Mouse (Mus musculus): ENCODE data around the gene Cntnap5c. TPM values are rescaled to one million over a fixed set of nuclear protein-coding genes. Genes with fewer than 3 reads are reported as not detected.
"Not testable (repeated sequence)": the region's sequence is repeated elsewhere in the genome, so short reads cannot be mapped to it uniquely, and the experiment has no call there.

The Cntnap5c gene
- not detected for total RNA-seq (2021)
- long read RNA-seq, experiment 1, result 0 reads
- long read RNA-seq, experiment 2, result 0 reads

DNA sequence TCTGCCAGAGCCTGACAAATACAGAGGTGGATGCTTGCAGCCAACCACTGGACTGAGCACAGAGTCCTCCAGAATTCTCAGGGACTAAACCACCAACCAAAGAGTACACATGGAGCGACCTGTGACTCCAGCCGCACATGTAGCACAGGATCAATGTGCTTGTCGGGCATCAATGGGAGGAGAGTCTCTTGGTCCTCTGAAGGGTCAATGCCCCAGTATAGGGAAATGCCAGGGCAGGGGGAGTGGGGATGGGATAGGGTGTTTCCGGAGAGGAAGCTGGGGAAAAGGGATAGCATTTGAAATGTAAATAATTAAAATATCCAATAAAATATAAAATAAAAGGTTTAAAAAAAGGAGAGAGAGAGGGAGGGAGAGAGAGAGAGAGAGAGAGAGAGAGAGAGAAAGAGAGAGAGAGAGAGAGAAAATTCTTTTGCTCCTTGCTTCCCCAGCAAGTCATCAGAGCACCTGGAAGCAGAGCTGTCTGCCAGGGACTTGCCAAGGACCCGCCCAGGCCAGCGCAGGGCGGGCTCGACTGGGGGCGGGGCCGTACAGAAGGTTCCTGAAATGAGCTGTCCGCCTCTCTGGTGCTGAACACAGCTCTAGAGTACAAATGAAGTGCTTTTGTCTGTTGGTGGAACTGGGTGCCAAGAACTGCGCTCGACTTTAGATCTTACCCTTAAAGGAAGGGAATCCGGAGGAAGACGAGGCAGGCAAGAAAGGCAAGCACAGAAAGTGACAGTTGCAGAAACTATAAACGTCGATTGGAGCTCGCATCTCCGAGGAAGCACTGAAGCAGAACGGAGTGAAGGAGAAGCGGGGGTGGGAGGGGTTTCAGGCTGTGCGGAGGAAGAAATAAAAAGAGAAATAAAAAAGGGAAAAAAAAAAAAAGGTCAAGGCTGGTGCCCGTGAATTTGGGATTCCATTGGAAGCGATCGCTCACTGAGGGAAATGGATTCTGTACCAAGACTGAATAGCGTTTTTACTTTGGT is at the start of gene Cntnap5c:
Gene Cntnap5c, plus strand, starts transcription at position 949 of the 989 bp plus-strand sequence.
- peak; percentile 5 for DNase-seq

DNA sequence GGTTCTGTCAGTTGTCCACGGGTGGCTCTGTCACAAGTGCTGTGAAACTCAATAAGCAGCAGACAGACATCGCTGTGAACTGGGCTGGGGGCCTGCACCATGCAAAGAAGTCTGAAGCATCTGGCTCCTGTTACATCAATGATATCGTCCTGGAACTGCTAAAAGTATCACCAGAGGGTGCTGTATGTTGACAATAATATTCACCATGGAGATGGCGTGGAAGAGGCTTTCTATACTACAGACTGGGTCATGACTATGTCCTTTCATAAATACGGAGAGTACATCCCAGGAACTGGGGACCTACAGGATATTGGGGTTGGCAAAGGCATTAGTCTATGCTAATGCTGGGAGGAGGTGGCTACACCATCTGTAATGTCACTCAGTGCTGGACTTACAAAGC is 27.3 kb upstream of the Cntnap5c start, which contains the start of gene Gm21834:
Gene Gm21834, minus strand, starts transcription at position 101 of the 400 bp plus-strand sequence.
- DNase-seq, result no peak

DNA sequence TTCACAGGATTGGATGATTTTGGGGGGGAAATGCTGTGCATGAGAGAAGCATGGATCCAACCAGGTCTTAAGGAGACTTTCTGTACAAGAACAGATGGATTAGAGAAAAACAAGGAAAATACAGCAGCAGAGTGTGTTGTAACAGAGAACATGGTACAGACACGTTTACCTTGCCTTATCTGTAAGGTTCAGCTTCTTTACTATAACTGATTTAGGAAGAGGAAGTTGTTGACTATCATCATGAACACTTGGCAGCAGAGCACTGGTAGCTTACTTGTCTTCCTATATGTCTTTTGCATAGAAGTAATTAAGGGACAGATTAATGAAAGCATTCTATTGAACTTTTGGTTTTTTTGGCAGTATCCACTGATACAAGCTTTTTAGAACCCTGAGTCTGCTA is 11.3 kb upstream of the Cntnap5c start:
- no peak for DNase-seq

DNA sequence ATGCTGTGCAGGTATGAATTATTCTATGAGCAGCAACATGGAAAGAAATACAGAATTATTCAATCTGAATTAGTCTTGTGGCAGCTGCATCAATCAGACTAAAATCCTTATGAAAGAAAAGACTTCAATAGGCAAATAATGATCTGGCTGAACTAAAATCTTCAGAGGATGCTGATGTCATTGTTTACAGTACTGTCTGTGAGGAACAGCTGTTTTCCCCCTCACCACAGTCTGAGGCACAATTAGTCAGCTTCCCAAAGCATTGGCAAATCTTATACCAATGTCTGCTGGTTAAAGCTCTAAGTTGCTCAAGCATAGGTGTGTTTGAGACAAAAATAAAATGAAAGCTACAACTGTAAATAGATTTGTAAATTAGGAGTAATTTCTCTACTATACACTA is 2.1 kb upstream of the Cntnap5c start:
- no peak for DNase-seq

DNA sequence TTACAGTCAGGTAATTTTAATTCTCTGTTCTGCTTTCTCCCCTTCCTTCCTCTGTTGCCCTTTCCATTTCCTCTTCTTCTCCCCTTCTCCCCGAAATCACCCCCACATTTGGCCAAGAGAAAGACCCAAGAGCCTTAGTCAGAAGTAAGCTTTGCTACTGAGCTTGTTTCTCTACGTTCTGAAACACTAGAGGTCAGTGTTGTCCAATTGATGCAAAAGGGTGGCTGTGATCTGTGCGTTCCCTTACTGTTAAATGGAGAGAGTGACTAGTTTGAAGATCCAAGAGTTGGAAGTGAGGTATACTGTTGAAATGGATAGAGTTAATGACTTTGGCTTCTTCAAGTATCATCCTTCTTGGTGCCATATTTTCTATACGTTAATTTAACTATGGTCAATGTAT is 1.5 kb downstream of the Cntnap5c start:
- DNase-seq, result no peak

GRCm38 (mm10) chr17:57788161-57788799 is 18.9 kb downstream of the Cntnap5c start:
- no peak for DNase-seq

DNA sequence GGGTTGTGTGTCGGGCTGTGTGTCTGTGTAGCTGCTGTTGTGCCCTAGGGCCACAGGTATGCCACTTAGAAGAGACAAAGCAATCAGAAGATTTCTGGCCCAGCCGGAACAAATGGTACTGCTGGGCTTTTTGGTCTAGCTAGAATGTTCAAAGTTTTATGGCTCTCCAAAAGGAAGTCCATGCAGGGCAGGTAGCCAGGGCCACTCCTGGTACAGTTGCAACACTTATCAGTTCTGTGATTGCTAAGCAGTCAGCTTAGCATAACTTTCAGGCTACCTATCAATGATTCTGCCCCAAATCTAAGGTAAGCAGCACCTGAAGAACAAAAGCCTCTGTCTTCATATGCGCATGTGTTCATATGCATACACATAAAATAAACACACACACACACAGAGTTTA is 26.0 kb downstream of the Cntnap5c start:
- DNase-seq, result no peak

DNA sequence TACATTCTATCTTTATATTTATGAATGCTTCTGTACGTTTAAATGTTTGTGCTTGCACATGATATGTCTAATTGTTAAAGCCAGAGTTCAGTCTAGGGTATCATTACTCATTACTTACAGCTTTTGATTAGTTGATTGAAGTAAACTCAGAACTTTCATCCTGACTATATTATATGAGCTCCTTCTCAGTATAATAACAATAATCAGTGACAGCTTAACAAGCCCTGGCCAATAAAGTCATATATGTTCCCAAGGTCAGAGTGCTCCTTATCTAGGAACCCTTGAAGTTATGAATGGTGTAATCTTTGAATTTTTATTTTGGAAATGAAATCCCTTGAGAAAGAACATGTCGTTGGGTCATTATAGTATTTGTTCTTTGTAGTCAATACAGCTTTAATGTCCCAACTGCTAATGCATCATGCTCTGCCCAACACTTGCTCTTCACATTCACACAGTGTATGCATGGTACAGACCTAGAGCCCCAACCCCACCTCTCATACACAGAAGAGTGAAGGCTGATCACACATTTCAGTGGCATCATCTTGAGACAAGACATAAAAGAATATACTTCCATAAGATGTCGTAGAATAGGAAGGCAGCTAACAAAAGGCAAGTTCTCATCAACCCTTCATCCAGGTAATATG is 27.4 kb downstream of the Cntnap5c start:
- DNase-seq, result no peak

DNA sequence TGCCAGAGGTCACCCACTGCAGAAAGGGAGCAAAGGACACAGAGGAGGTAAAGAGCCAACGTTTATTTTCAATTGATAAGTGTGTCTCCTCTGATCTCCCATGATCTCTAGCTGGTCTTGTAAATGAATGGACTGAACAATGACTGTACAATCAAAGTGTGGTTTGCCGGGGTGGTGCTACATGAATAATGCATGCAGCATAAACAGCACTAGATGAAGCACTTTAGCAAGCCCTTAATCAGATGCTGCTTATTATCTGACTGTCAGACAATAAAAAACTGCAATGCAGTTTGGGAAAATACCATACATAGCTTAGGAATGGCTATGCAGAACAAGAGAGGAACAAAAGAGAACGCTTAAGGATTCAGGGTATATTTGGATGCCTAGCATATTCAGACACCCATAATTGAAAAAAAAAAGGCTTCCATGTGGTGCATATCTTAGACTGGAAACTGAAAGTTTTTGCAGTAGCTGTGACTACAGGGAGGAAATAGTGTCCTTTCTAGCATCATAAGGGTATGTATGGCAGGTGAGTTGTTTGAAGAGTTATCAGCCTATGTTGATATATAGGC is 30.1 kb downstream of the Cntnap5c start:
- no peak for DNase-seq

- DNase-seq, result no peak
Observed at GRCm38 (mm10) chr17:57801180-57801579, 31.8 kb downstream of the Cntnap5c start.

GRCm38 (mm10) chr17:57837090-57837971 is 68.0 kb downstream of the Cntnap5c start:
- no peak for DNase-seq

GRCm38 (mm10) chr17:57855811-57856210 is 86.4 kb downstream of the Cntnap5c start:
- DNase-seq, result not testable (repeated sequence)

- no peak for DNase-seq
Observed at GRCm38 (mm10) chr17:57865996-57866395, 96.6 kb downstream of the Cntnap5c start.

GRCm38 (mm10) chr17:57887742-57888389 is 118.5 kb downstream of the Cntnap5c start:
- DNase-seq, result no peak

DNA sequence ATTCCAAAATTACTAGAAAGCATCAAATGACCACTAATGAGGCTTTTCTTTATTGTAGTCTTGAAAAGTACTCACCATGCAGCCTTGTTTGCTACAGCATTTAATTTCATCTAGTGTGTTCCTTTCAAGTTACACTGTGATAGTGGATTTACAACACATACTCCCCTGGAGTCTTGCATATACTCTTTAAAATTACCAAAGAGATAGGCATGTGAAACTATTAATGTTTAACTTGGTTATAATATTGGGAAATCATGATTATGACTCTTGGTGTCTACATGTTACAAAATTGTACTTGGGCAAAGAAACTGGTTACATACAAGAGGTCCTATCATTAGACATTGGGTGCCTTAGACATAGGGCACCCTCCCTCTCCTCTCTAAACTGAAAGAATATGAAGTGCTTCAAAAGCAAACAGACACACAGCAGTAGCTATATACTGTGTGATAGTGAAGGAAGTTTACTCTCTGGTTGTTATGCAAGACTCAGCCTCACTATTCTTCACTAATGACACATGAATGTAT is 142.5 kb downstream of the Cntnap5c start:
- no peak for DNase-seq

DNA sequence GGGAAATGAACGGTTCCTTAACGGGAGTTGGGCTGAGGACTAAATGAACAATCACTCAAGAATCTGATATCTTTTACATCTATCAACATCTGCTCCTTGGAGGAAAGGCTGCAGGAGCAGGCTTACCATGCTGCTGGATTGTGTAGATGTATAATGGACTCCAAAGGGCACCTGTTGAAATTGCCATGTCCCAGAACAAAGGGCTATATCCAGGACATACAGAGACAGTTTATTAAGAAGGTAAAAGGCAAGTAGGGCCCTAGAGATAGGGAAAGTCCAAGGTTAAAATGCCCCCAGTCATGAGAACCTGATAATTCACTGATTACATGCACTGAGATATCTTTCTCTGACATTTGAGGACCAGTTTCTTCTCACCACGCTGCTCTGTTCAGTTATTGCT is 214.9 kb downstream of the Cntnap5c start:
- no peak for DNase-seq

DNA sequence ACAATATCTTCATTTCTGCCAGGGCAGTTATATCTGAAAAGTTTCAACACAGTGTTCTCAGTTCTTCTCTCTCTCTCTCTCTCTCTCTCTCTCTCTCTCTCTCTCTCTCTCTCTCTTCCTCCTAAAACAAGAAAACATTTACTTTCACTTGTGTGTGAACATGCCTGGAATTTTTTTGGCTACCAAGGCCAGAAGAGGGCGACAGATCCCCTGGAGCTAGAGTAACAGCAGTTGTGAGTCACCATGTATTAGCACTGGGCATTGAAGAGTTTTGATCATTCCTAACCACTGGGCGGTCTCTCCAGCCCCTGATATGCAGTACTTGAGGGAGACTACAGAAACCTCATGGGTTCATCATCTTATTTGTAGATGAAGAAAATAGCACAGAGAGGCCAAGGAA is 219.1 kb downstream of the Cntnap5c start:
- no peak for DNase-seq

- DNase-seq, result no peak
Observed at GRCm38 (mm10) chr17:57996461-57996860, 227.1 kb downstream of the Cntnap5c start.

DNA sequence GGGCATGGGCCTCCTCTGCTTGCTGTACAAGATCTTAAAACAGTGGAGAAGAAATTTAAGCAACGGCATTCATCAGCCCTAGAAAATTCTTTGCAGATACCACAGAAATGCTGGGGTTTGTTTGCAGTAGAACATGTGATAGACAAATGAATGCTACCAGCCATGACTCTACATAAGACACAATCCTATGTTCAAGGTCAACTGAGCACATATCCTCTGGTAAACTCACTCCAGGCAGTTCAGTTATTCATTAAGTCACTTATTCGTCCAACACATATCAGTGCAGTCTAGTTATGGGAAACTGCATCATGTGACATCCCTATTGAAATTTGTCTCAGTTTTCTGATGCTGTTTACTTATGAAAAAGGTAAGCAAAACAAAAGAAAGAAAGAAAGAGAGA is 229.7 kb downstream of the Cntnap5c start:
- no peak for DNase-seq

- no peak for DNase-seq
Observed at GRCm38 (mm10) chr17:58002845-58003244, 233.5 kb downstream of the Cntnap5c start.

GRCm38 (mm10) chr17:58003322-58003721 is 234.0 kb downstream of the Cntnap5c start:
- no peak for DNase-seq

Measured in gastrocnemius, postnatal 10 days (tissue).